Mouse (Mus musculus): ENCODE data around the gene Parp16.

Gene Parp16

GRCm38 (mm10) chr9:65190306-65190705 lies 4.8 kb upstream of the Parp16 start:
- Histone ChIP-seq H3K4me3 (replicated peaks; ENCODE audit: low read length) (no peak overlapping the region), H3K4me1 (replicated peaks; ENCODE audit: low read depth, low read length) (peaks cover 69% of the 10 kb centered on the region), H3K36me3 (ENCODE audit: insufficient read depth, low read length) (no peaks in the 10 kb centered on the region), H3K27me3 (ENCODE audit: insufficient read depth, low read length) (no peaks in the 10 kb centered on the region), H3K9me3 (ENCODE audit: low read length) (no peaks in the 10 kb centered on the region)
- TF ChIP-seq NANOG (IDR thresholded peaks at IDR 0.05; ENCODE audit: borderline replicate concordance, low read length) (no peak), POU5F1 (IDR thresholded peaks at IDR 0.05; ENCODE audit: borderline replicate concordance, low read length) (no peak)

- Histone ChIP-seq H3K4me3 (replicated peaks; ENCODE audit: low read length) (no peak overlapping the region), H3K27me3 (ENCODE audit: insufficient read depth, low read length) (no peaks in the 10 kb centered on the region), H3K36me3 (ENCODE audit: insufficient read depth, low read length) (no peaks in the 10 kb centered on the region), H3K9me3 (ENCODE audit: low read length) (no peaks in the 10 kb centered on the region), H3K4me1 (replicated peaks; ENCODE audit: low read depth, low read length) (peaks cover 67% of the 10 kb centered on the region)
- no peak for TF ChIP-seq NANOG (IDR thresholded peaks at IDR 0.05; ENCODE audit: borderline replicate concordance, low read length)
- TF ChIP-seq POU5F1 (IDR thresholded peaks at IDR 0.05; ENCODE audit: borderline replicate concordance, low read length): no peak
- no peak for TF ChIP-seq CTCF (conservative IDR thresholded peaks at IDR 0.05; ENCODE audit: low read length)
Measured at GRCm38 (mm10) chr9:65191389-65191754, 3.8 kb upstream of the Parp16 start.

DNA sequence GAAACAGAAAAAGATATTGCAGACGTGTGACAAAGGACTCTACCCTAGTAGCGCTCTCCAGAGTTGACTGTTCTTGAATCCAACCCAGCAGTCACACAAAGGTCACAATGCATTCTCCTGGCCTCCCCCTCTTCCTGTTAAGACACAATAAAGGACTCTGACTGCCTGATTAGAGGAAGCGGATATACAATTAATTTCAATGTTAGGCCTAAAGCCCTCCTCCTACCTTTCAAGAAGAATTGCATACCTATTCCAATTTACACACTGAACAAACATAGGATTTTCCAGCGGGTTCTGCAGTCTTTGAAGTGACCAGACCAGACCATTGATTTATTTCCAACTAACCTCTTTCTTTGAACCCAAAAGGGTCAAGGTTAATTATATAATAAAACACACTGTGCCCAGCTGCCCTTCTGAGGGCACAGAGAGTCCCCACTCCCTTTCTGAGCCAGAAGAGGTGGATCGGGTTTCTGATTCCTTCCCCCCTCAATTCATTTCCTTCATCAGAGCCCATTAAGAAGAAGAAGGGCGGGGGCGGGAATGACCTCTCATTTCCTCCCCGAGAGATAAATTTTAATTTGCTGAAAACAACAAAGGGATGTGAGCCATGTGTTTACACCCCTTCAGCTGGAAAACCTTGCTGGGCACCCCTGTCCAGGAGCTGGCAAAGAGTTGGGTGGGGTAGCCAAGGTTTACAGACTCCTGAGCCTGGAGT lies 3.2 kb upstream of the Parp16 start:
- Histone ChIP-seq H3K9me3 (ENCODE audit: low read length) (no peaks in the 10 kb centered on the region), H3K27me3 (ENCODE audit: insufficient read depth, low read length) (no peaks in the 10 kb centered on the region), H3K4me1 (replicated peaks; ENCODE audit: low read depth, low read length) (peaks cover 68% of the 10 kb centered on the region), H3K4me3 (replicated peaks; ENCODE audit: low read length) (peak overlapping the region; percentile 78), H3K36me3 (ENCODE audit: insufficient read depth, low read length) (no peaks in the 10 kb centered on the region)
- no peak for TF ChIP-seq CTCF (conservative IDR thresholded peaks at IDR 0.05; ENCODE audit: low read length)
- TF ChIP-seq NANOG (IDR thresholded peaks at IDR 0.05; ENCODE audit: borderline replicate concordance, low read length): no peak
- no peak for TF ChIP-seq POU5F1 (IDR thresholded peaks at IDR 0.05; ENCODE audit: borderline replicate concordance, low read length)

DNA sequence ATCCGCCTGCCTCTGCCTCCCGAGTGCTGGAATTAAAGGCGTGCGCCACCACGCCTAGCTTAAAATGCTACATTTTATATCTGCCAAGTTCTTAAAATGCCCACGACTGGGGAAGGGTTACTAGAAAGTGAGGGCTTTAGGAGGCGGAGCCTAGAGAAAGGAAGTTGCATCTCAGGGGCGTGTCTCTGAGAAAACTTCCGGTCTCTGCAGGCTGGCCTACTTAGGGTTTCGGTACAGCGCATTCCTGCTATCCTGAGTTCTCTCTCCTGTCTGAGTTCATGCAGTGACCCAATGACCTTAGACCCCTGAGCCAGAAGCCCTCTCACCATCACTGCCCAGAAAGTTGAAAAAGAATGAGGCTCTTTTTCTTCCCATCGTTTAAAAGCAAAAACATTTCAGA lies 1.9 kb upstream of the Parp16 start:
- peaks cover 78% of the 10 kb centered on the region for H3K4me1 ChIP-seq (replicated peaks; ENCODE audit: low read depth, low read length)
- no peaks in the 10 kb centered on the region for H3K36me3 ChIP-seq (ENCODE audit: insufficient read depth, low read length)
- TF ChIP-seq NANOG (IDR thresholded peaks at IDR 0.05; ENCODE audit: borderline replicate concordance, low read length) (no peak), CTCF (conservative IDR thresholded peaks at IDR 0.05; ENCODE audit: low read length) (no peak), POU5F1 (IDR thresholded peaks at IDR 0.05; ENCODE audit: borderline replicate concordance, low read length) (no peak)
- H3K27me3 ChIP-seq (ENCODE audit: insufficient read depth, low read length): no peaks in the 10 kb centered on the region
- peak overlapping the region; percentile 78 for H3K4me3 ChIP-seq (replicated peaks; ENCODE audit: low read length)
- H3K9me3 ChIP-seq (ENCODE audit: low read length): no peaks in the 10 kb centered on the region

- peaks cover 86% of the 10 kb centered on the region for H3K4me1 ChIP-seq (replicated peaks; ENCODE audit: low read depth, low read length)
- H3K27me3 ChIP-seq (ENCODE audit: insufficient read depth, low read length): no peaks in the 10 kb centered on the region
- no peaks in the 10 kb centered on the region for H3K36me3 ChIP-seq (ENCODE audit: insufficient read depth, low read length)
- no peak overlapping the region for H3K4me3 ChIP-seq (replicated peaks; ENCODE audit: low read length)
- TF ChIP-seq CTCF (conservative IDR thresholded peaks at IDR 0.05; ENCODE audit: low read length): no peak
- TF ChIP-seq NANOG (IDR thresholded peaks at IDR 0.05; ENCODE audit: borderline replicate concordance, low read length): no peak
- TF ChIP-seq POU5F1 (IDR thresholded peaks at IDR 0.05; ENCODE audit: borderline replicate concordance, low read length): no peak
- H3K9me3 ChIP-seq (ENCODE audit: low read length): no peaks in the 10 kb centered on the region
Measured at GRCm38 (mm10) chr9:65195621-65195981, 448 bp downstream of the Parp16 start.

- Histone ChIP-seq H3K4me1 (replicated peaks; ENCODE audit: low read depth, low read length) (peaks cover 81% of the 10 kb centered on the region), H3K4me3 (replicated peaks; ENCODE audit: low read length) (no peak overlapping the region), H3K36me3 (ENCODE audit: insufficient read depth, low read length) (no peaks in the 10 kb centered on the region), H3K27me3 (ENCODE audit: insufficient read depth, low read length) (no peaks in the 10 kb centered on the region), H3K9me3 (ENCODE audit: low read length) (no peaks in the 10 kb centered on the region)
- TF ChIP-seq CTCF (conservative IDR thresholded peaks at IDR 0.05; ENCODE audit: low read length) (no peak), POU5F1 (IDR thresholded peaks at IDR 0.05; ENCODE audit: borderline replicate concordance, low read length) (no peak), NANOG (IDR thresholded peaks at IDR 0.05; ENCODE audit: borderline replicate concordance, low read length) (no peak)
Measured at GRCm38 (mm10) chr9:65195982-65196737, 1.0 kb downstream of the Parp16 start.

- Histone ChIP-seq H3K4me1 (replicated peaks; ENCODE audit: low read depth, low read length) (peaks cover 73% of the 10 kb centered on the region), H3K4me3 (replicated peaks; ENCODE audit: low read length) (no peak overlapping the region), H3K36me3 (ENCODE audit: insufficient read depth, low read length) (no peaks in the 10 kb centered on the region), H3K27me3 (ENCODE audit: insufficient read depth, low read length) (no peaks in the 10 kb centered on the region), H3K9me3 (ENCODE audit: low read length) (no peaks in the 10 kb centered on the region)
- TF ChIP-seq POU5F1 (IDR thresholded peaks at IDR 0.05; ENCODE audit: borderline replicate concordance, low read length) (no peak), CTCF (conservative IDR thresholded peaks at IDR 0.05; ENCODE audit: low read length) (peak; percentile 26; the same call in 1 of the 2 replicates), NANOG (IDR thresholded peaks at IDR 0.05; ENCODE audit: borderline replicate concordance, low read length) (no peak)
Measured at GRCm38 (mm10) chr9:65196738-65197569, 1.8 kb downstream of the Parp16 start.

DNA sequence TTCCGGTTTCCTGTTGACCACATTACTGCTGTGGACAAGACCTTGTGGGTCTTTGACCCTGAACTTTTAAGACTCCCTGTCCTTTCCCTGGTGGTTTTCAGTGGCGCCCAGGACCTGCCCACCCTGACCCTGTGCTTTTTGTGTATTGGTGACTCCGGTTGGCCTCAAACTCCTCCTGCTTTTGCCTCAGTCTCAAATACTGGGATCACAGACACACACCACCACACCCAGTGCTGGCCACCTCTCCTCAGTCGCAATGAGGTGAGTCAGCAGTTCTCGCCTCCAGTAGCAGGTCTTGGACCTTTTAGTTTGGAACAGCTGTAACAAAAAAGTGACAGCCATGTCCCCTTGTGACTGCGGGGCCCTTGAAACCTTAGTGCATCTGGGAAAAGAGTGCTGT lies 2.7 kb downstream of the Parp16 start:
- no peaks in the 10 kb centered on the region for H3K27me3 ChIP-seq (ENCODE audit: insufficient read depth, low read length)
- TF ChIP-seq NANOG (IDR thresholded peaks at IDR 0.05; ENCODE audit: borderline replicate concordance, low read length) (no peak), POU5F1 (IDR thresholded peaks at IDR 0.05; ENCODE audit: borderline replicate concordance, low read length) (no peak), CTCF (conservative IDR thresholded peaks at IDR 0.05; ENCODE audit: low read length) (no peak)
- H3K36me3 ChIP-seq (ENCODE audit: insufficient read depth, low read length): no peaks in the 10 kb centered on the region
- peaks cover 69% of the 10 kb centered on the region for H3K4me1 ChIP-seq (replicated peaks; ENCODE audit: low read depth, low read length)
- H3K9me3 ChIP-seq (ENCODE audit: low read length): no peaks in the 10 kb centered on the region
- no peak overlapping the region for H3K4me3 ChIP-seq (replicated peaks; ENCODE audit: low read length)
